Mouse (Mus musculus) heart, postnatal 14 days (tissue): ENCODE results near the gene Adcy10. TPM values are rescaled to one million over a fixed set of nuclear protein-coding genes. Genes with fewer than 3 reads are reported as not detected.
A peak's percentile ranks its signal among the peaks of the same experiment; 100 is the strongest.

Experiments used
- DNase-seq, 2 experiments: peaks; one replicate each; pipeline ENCODE4 v3.0.0; 2021 to 2022
- intact Hi-C: fragments of 180-260 bp; cut with DNase I; formaldehyde crosslinking; loops from one replicate; pipeline ENCODE4 v1.15.1; 2025
- total RNA-seq, 2 experiments: library from RNA; stranded (reverse); gene quantifications; 2 replicates each; pipeline ENCODE4 v1.2.3; 2021

The Adcy10 gene
- total RNA-seq, 2 experiments from 2014 or later = 0.17 TPM; not detected in 1

DNA sequence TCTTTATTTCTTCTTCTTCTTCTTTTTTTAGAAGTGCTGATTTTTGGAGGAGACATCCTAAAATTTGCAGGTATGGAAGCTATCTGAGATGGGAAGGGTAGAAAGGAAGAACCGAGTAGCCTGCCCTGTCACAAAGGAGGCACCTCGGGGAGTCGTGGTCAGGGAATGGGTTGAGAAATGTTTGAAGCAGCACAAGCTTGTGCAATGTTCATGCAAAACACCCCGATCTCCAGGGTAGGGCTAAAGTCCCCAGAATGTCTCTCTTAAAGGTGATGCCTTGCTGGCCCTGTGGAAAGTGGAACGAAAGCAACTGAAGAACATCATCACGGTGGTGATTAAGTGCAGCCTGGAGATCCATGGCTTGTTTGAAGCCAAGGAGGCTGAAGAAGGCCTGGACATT, 21.3 kb downstream of the Adcy10 start:
- intact Hi-C loops = loop anchor here (10.0 kb wide), 1 partner anchor 112 kb away; no protein-coding TSS in a partner anchor
- no peak for DNase-seq

DNA sequence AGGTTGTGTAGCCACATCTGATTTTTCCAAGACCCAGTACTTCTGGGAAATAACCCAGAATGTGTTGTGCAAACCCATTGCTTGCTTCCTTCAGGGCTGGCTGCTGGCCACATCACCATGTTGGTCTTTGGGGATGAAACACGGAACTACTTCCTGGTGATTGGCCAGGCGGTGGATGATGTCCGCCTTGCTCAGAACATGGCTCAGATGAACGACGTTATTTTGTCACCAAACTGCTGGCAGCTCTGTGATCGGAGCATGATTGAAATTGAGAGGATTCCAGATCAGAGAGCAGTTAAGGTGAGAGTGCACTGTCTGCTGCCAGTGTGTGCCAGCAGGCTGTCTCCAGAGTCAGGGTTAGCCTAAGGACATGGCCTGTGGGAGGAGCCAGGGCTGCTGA, 25.2 kb downstream of the Adcy10 start:
- DNase-seq = peak; percentile 14 to 31
- intact Hi-C loops = no loop called here

DNA sequence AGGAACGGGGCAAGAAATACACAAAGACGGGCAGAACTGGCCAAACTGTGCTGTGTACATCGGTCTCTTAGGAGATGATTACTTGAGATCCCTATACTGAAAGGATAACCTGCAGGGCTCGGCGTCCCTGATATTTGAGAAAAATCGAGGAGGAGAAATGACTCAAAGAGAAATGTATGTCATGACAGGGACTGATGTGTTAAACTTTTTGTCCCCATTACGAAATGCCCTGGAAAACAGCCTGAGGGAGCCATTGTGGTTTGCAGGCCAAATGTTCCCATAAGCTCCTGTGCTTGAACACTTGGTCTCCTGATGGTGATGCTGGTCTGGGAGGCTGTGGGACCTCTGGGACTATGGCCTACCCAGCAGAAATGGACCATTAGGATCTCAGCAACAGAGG, 35.7 kb downstream of the Adcy10 start:
- intact Hi-C loops = no loop called here
- no peak for DNase-seq

DNA sequence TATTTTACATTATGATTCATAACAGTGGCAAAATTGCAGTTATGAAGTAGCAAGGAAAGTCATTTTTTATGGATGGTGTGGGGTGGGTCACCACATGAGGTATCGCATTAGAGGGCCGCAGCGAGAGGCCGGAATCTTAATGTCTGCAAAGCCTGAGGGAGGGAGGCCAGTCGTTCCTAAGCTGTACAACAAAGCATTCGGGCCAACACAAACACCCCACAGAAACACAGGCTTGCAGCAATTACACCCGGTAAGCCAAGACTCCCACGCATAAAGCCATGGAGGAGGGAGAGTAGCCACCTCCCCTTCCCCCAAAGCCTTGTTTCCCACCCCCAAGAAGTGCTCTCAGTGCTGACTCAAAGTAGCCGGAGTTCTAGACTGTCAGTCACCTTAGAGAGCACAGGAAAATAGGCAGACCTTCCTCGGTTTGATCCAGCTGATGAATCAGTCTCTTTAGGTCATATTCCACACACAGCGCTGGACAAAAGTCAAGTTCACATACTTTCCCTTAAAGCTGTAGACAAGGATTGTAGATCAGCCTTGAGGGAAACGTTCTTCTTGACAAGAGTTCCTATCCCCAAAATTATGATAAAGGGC, 51.2 kb downstream of the Adcy10 start:
- DNase-seq = peak; percentile 13 to 17
- intact Hi-C loops = no loop called here

DNA sequence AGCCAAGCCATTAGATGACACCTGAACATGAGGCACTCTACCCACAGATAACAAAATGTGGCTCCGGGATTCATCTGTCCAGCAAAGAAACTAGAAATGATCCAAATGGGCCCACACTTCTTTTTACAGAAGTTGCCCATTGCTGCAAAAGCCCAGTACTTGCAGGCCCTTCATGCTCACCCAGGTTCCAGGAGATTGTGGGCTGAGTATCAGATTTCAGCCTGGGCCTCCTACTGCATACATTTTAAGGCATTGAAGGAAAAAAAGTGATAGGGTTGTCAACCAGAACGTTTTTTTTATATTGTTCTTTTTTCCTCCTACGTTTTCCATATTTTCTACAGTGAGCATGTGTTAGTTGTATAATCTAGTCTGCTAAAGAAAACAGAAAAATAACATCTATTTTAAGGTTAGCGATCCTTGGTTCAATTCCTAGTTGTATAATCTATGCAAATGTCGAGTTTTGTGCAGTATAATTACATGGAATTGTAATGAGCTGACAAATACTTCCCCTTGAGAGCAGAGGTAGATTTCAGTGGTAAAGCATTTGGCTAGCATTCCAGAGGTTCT, 52.3 kb downstream of the Adcy10 start:
- DNase-seq = no peak

DNA sequence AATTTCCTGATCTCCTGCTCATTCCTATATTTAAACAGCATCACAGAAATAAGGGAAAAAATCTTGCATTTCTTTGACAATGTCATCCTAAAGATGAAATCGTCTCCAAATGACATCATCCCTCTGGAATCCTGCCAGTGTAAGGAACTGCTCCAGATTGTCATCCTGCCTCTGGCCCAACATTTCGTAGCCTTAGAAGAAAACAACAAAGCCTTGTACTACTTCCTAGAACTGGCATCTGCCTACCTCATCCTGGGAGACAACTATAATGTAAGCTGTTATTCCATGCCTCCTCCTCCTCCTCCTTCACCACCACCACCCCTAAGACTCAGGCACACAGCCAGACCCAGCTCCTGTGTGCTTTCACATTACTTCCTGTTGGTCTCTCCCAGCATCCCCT, 71.7 kb downstream of the Adcy10 start:
- intact Hi-C loops = no loop called here
- DNase-seq = peak in 1 of 2 experiments; percentile 14

More for the DNA sequence above, 52.3 kb downstream of the Adcy10 start:
- intact Hi-C loops = no loop called here

DNA sequence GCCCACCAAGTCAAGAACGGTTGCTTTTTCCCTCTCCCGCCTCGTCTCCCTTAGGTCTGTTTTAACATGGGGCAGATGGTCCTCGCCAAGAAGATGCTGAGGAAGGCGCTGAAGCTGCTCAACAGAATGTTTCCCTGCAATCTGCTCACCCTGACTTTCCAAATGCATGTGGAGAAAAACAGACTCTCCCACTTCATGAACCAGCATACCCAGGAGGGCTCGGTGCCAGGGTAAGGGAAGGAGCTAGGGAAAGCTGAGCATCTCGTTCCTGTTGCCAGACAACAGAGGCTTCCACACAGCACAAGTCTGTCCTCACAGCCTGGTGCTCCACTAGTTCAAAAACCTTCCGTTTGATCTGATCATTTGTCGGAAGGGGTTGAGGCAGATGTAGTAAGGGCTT, 74.1 kb downstream of the Adcy10 start:
- no peak for DNase-seq
- intact Hi-C loops = no loop called here

DNA sequence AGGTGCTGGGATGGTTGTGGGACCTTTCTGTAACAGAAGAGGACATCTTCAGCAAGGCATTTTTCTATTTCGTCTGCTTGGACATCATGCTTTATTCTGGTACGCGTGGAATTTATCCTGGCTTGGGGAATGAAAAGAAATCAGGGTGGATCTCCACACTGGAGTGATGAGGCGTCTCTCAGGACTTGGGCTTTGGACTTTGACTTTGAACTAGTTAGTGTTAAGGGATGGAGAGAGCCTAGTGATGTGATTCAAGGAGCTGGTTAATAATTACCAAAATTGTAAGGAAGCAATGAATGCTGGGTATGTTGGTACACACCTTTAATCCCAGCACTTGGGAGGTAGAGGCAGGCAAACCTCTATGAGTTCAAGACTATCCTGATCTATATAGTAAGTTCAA, 80.3 kb downstream of the Adcy10 start:
- intact Hi-C loops = loop anchor here (5.0 kb wide), 1 partner anchor 188 kb away; no protein-coding TSS in a partner anchor
- DNase-seq = no peak

DNA sequence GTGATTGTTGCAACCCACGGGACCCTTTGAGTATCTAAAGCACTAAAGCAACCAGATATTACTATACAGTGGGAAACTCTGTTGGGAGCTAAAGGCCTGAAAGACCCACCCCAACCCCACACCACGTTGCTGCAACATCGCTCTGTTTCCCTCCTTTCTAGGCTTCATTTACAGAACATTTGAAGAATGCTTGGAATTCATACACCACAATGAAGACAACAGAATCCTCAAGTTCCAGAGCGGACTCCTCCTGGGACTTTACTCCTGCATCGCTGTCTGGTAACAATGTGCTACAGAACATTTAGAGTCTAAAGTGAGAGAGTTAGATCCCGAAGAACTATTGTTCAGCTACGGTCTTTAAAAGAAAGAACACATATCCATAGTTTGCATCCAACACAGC, 82.5 kb downstream of the Adcy10 start:
- DNase-seq = no peak
- intact Hi-C loops = loop anchor here (5.0 kb wide), 1 partner anchor 190 kb away; no protein-coding TSS in a partner anchor

DNA sequence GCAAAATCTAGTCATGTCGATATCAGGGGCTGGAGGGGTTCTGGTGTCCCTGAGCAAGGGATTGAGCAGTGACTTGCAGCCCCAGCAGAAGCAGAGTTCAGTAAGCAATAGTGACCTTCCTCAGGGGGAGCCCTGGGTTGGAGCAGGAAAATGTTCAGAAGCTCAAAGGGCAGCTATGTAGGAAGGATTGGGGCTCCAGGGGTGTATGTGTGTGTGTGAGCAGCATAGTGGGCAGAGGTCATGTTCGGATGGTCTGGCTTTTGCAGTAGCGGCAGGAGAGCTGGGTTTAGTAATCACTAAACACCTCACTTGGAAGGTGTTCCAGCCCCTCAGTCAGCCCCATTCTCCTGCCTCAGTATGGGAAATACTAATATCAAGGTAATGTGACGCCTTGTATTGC, 91.0 kb downstream of the Adcy10 start:
- intact Hi-C loops = no loop called here
- no peak for DNase-seq

DNA sequence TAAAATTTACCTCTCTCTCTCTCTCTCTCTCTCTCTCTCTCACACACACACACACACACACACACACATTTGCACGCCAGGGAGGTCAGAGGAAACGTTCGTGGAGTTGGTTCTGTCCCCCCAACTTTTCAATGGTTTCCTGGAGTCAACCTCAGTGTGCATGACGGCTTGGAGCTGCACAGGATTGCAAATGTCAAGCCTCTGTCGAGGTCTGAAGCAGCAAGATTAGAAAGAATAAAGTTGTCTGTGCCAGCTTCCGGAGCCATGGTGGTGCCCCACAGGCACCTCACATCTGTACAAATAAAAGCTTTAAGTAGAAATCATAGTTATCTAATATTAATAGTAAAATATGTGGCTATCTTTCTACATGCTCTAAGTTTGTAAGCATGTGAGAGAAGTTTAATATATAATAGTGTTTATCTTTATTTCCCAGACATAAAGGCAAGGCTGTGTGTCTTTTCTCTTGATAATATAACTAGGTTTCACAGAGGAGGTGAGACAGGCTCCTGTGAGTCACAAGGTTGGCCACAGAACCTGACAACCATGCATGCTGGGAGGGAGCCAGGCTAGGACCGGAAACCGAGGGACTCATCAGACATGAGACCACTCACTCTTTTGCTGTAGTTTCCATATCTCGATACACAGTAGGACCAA, 91.6 kb downstream of the Adcy10 start:
- no peak for DNase-seq
- intact Hi-C loops = no loop called here

DNA sequence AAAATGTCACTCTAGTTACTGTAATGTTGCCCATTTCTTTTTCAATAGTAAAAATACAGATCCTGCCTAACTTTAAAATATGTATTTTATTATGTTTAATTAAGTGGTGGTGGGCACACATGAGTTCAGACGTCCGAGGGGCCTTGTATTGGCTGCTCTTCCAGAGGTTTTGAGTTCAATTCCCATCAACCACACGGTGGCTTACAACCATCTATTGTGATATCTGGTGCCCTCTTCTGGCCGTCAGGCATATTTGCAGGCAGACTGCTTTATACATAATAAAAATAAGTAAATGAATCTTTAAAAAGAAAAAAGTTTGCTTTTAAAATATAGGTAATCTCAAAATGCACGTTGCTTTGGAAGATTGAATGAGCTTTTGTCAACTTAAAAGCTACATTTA, 94.3 kb downstream of the Adcy10 start:
- no peak for DNase-seq

DNA sequence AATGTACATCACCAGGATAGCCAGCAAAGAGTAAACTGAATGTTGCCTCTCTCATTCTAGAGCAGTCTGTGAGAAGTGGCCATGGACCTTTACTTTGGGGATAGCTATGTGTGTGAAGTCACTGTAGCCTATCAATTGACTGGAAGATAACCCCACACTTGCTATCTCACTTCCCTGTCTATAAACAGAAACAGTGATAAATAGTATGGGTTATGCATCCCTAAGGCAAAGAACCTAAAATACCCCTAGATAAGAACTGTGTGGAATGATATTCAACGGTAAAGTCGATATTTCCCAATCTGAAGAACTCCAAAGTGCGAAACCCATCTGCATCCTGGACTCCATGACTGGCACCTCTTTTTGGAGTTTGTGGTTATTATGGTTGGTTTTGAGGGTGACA, 96.3 kb downstream of the Adcy10 start:
- no peak for DNase-seq
- intact Hi-C loops = loop anchor here (5.0 kb wide), 1 partner anchor 181 kb away; the partner anchor contains the start of gene Creg1

More for the DNA sequence above, 94.3 kb downstream of the Adcy10 start:
- intact Hi-C loops = no loop called here

DNA sequence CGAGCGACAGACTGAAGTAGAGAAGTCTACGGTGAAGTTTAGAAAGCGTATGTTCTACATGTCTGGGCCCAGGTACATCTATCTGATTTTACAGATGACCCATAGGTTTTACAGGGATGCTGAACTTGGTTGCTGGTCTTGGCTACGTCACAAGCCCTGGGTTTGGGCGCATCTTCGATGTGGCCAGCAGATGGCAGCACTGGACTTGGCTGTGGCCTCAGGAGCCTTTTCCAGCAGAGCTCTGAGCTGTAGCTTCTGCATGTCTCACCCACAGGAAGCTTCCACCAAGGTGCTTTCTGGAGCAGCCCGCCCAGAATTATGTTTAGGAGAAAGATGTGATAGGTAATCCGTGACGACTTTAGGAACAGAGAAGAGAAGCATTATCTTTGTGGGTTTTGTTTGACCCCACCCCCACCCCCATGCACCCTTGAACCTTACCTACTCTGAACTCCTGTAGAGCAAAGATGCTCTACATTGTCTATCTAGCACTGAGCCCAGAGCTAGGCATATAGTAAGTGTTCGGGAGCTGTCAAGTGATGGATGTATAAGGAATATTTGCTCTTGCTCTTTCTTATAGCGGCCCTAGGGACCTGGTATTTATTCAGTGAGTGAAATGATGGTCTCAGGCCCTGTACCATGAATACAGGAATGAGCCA, 98.7 kb downstream of the Adcy10 start:
- intact Hi-C loops = loop anchor here (1.0 to 5.0 kb wide), 5 partner anchors 51 to 179 kb away; partner anchors contain the start of genes Creg1 and Mpzl1
- peak; percentile 90 to 96 for DNase-seq

DNA sequence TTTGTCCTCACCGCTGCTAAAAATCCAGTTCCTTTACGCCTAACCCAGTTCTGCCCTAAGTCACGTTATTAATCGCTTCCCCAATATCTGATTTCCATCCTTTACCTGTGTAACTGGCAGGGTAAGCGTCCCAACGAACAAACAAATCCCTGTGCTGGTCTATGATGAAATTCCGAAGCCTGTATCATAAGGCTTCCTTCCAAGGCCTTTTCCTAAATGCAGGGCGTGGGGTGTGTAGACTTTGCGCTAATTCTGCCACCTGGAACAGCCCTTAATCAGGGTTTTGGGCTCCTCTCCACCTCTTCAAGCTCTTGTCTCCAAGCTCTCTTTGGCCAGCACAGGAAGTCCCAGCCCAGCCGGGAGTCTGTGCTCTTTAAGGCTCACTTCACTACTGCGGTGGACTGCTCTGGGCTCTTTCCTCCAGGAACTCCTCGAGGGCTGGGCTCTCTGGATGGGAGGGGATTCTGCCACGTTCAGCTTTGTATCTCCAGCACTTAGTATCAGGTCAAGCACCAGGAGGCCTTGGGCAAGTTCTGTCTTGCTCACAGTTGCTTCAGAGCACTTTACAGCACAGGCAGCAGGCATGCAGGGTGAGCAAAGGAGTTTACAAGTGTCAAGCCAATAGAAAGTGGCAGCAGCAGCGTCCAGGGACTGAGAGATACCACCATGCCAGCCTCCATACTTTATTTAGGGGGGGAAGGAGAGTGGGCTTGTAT, 100.6 kb downstream of the Adcy10 start:
- intact Hi-C loops = loop anchor here (2.0 kb wide), 1 partner anchor 57 kb away; no protein-coding TSS in a partner anchor

DNA sequence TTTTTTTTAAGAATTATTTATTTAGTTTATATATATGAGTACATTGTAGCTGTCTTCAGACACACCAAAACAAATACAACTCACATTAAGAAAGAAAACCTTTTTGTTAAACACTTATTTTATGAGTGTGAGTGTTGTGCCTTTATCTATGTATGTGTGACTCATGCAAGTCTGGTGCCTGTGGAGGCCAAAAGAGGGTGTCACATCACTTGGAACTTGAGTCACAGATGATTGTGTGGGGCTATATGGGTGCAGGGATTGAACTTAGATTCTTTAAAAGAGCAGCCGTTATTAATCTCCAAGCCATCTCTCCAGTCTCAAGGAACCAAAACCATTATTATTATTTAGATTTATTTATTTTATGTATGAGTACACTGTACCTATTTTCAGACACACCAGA, 101.4 kb downstream of the Adcy10 start:
- DNase-seq = no peak
- intact Hi-C loops = no loop called here

More for the DNA sequence above, 100.6 kb downstream of the Adcy10 start:
- DNase-seq = peak; percentile 25 to 41

DNA sequence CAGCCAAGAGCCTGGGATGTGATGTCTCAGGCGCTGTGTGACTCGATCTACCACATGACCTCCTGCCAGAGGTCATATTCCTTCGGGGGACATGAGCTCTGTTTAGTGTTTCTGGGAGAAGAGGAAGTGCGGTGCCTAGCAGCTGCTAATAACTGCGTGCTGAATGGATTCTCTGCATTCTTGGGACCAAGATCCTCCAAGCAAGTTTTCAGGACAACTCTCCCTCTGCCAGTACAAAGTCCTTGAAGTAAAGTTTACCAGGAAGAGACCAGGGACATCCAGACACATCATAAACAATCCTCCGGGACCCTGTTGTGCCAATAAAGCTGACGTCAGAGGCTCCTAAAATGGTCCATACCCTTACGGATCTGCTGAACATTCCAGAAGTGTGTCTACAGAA, 102.9 kb downstream of the Adcy10 start:
- no peak for DNase-seq
- intact Hi-C loops = no loop called here

DNA sequence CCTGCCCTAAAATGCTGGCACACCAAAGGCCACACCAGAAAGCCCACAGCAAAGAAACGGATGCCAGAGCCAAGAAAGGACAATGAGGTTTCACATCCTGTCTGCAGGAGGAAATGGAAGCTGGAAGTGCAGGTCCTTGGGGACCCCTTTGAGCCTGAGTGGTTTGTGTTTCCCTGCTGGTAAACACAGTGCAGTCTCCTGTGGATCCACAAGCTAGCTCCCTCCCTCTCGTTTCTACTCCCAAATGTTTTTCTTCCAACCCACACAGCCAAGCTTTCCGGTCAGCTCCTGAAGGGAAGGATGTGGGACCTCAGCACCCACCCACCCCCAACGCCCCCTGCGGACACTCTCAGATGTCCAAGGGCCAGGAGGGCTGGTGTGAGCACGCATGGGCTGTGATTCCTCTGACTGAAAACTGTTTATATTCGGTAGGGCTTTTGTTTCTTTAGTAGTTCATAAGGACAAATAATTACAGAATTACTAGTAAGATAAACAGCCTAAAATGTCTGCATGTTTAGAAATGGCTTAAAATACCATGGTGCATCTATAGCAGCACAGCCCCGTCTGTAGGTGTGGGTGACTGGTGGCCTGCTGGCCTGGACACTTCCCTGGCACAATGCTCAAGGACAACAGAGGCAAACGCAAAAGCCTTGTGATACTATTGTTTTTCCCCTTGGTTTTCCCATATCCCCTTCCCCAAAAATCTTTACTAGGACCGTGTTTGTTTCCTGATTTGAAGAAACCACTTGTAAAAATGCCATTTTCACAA, 104.5 kb downstream of the Adcy10 start:
- DNase-seq = peak; percentile 61 to 66
- intact Hi-C loops = no loop called here

DNA sequence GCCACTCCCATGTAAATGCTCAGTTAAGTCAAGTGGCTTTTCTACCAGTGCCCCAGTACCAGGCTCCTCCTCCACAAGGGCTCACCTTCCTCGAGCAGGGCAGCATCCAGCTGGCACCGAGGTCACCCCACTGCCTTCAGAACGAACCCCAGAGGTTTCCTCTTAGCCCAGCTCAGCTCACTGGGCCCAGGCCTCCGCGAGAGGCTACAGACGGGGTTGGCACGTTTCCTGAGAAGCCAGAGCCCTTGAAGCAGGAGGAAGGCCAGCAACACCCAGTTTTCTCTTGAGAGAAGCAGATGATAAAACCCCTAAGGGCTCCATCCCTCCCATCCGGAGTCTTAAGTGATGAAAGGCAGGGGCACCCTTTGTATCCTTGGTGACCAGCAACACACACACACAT, 105.8 kb downstream of the Adcy10 start:
- no peak for DNase-seq
- intact Hi-C loops = no loop called here
